Mouse (Mus musculus): ENCODE data around the gene Unc93a. TPM values are rescaled to one million over a fixed set of nuclear protein-coding genes. Genes with fewer than 3 reads are reported as not detected.
"Not testable (repeated sequence)": the region's sequence is repeated elsewhere in the genome, so short reads cannot be mapped to it uniquely, and the experiment has no call there.

Unc93a gene
- polyA plus RNA-seq, 1 experiment from 2014 or later = not detected

DNA sequence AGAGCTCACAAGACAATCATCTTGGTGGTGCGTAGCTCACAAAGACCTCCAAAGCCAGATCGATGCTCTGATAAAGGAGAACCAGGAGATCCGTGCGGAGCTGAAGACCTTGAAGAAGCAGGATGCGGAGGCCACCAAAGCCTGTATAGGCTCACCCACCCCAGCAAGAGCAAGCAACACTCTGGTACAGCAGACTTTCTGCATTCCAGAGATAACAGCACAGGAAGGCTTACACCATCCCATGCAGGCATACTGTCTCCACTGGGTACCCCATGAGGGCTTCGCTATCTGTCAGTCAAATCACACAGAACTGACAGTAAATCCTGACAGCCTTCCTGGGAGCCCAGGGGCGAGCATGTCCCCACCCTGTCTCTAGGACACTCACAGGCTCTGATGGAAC, 68.7 kb downstream of the Unc93a start:
- not testable (repeated sequence) for H3K9me3 ChIP-seq (replicated peaks); H3K4me3 ChIP-seq (replicated peaks); H3K27ac ChIP-seq (replicated peaks); H3K4me2 ChIP-seq (replicated peaks); H3K4me1 ChIP-seq; ATAC-seq (ENCODE audit: insufficient number of reproducible peaks, low FRiP score, low TSS enrichment, low read depth); H3K9ac ChIP-seq; H3K36me3 ChIP-seq; H3K27me3 ChIP-seq
- WGBS = 75% methylated on average over 5 of the region's 7 CpGs

DNA sequence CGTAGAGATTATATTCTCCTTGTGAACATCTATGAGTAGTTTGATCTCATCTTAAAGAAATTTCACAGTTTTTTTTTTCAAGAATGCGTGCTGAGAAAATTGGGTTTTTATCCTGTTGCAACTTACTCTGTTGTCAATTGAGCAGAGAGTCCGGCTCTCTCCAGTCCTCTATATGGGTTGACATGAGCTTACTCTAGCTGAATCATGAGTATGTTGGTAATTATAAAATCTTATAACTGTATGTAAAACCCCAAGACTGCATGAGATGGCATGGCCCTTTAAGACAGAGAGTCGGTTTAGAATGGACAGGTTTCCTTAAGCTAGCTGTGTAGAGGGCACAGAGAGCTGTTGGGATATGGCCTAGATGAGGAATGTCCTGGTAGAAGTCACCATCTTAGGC, 70.8 kb downstream of the Unc93a start, which contains the start of gene Tcp10b:
Gene Tcp10b (plus strand): TSS at position 301 of the 400 bp plus-strand sequence.
- not testable (repeated sequence) for H3K36me3 ChIP-seq, H3K4me1 ChIP-seq
- 84% methylated on average over 4 of the region's 4 CpGs for WGBS

More for the DNA sequence above, 70.8 kb downstream of the Unc93a start, which contains the start of gene Tcp10b:
- H3K27ac ChIP-seq (replicated peaks); H3K9me3 ChIP-seq (replicated peaks); H3K9ac ChIP-seq; H3K4me3 ChIP-seq (replicated peaks); ATAC-seq (ENCODE audit: insufficient number of reproducible peaks, low FRiP score, low TSS enrichment, low read depth); H3K4me2 ChIP-seq (replicated peaks); H3K27me3 ChIP-seq: not testable (repeated sequence)

Other genes starting within 250 kb of the Unc93a start
- 2.5 and 3.8 TPM in 2 replicates for gene Pnldc1, start 221.6 kb downstream of the Unc93a start, polyA plus RNA-seq (2015; fragmentation: Nextera tagmentation; extraction: Ambion mirVana)
- gene Tcp1, start 216.1 kb downstream of the Unc93a start, polyA plus RNA-seq (2015; fragmentation: Nextera tagmentation; extraction: Ambion mirVana) = 352 and 356 TPM in 2 replicates
- 135 TPM in 2 replicates for gene Mrpl18, start 215.5 kb downstream of the Unc93a start, polyA plus RNA-seq (2015; fragmentation: Nextera tagmentation; extraction: Ambion mirVana)
- 0.60 and 1.2 TPM in 2 replicates for gene Acat3, start 191.2 kb downstream of the Unc93a start, polyA plus RNA-seq (2015; fragmentation: Nextera tagmentation; extraction: Ambion mirVana)
- 121 and 128 TPM in 2 replicates for gene Acat2, start 171.1 kb downstream of the Unc93a start, polyA plus RNA-seq (2015; fragmentation: Nextera tagmentation; extraction: Ambion mirVana)
- 120 and 125 TPM in 2 replicates for gene Wtap, start 137.6 kb downstream of the Unc93a start, polyA plus RNA-seq (2015; fragmentation: Nextera tagmentation; extraction: Ambion mirVana)
- 98.3 and 98.5 TPM in 2 replicates for gene Sod2, start 125.0 kb downstream of the Unc93a start, polyA plus RNA-seq (2015; fragmentation: Nextera tagmentation; extraction: Ambion mirVana)
- gene Gpr31b, start 79.5 kb downstream of the Unc93a start, polyA plus RNA-seq (2015; fragmentation: Nextera tagmentation; extraction: Ambion mirVana) = 0.30 TPM in 1 of 2 replicates, not detected in the other
- gene Tcp10b, start 70.7 kb downstream of the Unc93a start, polyA plus RNA-seq (2015; fragmentation: Nextera tagmentation; extraction: Ambion mirVana) = 0.27 and 0.29 TPM in 2 replicates
- gene Smok2a, start 89.4 kb upstream of the Unc93a start, polyA plus RNA-seq (2015; fragmentation: Nextera tagmentation; extraction: Ambion mirVana) = not detected in 2 replicates
- gene Smok2b, start 98.4 kb upstream of the Unc93a start, polyA plus RNA-seq (2015; fragmentation: Nextera tagmentation; extraction: Ambion mirVana) = not detected in 2 replicates
- not detected in 2 replicates for gene Tcp10c, start 222.8 kb upstream of the Unc93a start, polyA plus RNA-seq (2015; fragmentation: Nextera tagmentation; extraction: Ambion mirVana)